Mouse (Mus musculus): ENCODE data around the gene Synpo2l. TPM values are rescaled to one million over a fixed set of nuclear protein-coding genes. Genes with fewer than 3 reads are reported as not detected.

Synpo2l gene
- polyA plus RNA-seq, 1 experiment from 2014 or later = 0.75 TPM

DNA sequence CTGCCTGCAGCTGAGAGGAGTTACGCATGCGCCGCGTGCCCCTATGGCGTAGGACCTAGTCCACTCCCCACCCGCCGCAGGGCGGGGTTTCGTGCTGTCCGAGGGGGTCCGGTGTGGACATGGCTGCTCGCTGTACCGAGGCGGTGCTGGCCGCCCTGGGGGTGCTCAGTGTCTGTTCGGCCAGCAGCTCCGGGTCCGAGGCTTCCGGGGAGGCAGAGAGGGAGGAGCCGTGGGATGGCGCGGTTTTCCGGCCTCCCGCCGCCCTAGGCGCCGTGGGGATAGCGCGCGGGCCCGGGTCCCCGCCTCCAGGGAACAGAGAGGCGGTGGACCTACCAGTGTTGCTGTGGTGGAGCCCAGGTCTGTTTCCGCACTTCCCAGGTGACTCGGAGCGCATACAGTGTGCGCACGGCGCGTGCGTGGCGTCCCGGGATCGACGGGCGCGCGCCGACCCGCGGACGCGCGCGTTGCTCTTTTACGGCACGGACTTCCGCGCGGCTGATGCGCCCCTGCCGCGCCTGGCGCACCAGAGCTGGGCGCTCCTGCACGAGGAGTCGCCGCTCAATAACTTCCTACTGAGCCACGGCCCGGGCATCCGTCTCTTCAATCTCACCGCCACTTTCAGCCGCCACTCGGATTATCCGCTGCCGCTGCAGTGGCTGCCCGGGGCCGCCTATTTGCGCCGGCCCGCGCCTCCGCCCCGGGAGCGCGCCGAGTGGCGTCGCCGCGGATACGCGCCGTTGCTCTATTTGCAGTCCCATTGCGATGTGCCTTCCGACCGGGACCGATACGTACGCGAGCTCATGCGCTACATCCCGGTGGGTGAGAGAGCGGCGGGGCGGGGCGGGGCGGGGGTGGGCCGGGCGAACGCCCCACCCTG is 27.0 kb upstream of the Synpo2l start, which contains the start of gene Fut11:
Fut11 (plus strand) TSS at position 85 of the 877 bp plus-strand sequence.
- no peaks in the 10 kb centered on the region for H3K9me3 ChIP-seq (ENCODE audit: low read depth, low read length)
- DNase-seq (peak; percentile 96), ATAC-seq (ENCODE audit: insufficient read depth) (peak; percentile 95)
- WGBS = under 1% methylated on average over 109 of the region's 111 CpGs
- peak within 1 kb of the TSS; percentile 97 for H3K27ac ChIP-seq (ENCODE audit: low read depth)
- peak within 1 kb of the TSS; percentile 76 for H3K4me2 ChIP-seq
- H3K9ac ChIP-seq = peak within 1 kb of the TSS; percentile 90
- H3K36me3 ChIP-seq (ENCODE audit: insufficient read depth) = peaks cover 59% of the 10 kb centered on the region
- TF ChIP-seq CTCF (IDR thresholded peaks at IDR 0.05; ENCODE audit: low read depth) = no peak
- peak within 1 kb of the TSS; percentile 83 for H3K4me3 ChIP-seq (ENCODE audit: low read depth, low read length)
- H3K4me1 ChIP-seq (ENCODE audit: insufficient read depth) = peaks cover 10% of the 10 kb centered on the region; the same call in 1 of the 2 replicates
- H3K27me3 ChIP-seq (ENCODE audit: insufficient read depth, low read length) = no peaks in the 10 kb centered on the region

DNA sequence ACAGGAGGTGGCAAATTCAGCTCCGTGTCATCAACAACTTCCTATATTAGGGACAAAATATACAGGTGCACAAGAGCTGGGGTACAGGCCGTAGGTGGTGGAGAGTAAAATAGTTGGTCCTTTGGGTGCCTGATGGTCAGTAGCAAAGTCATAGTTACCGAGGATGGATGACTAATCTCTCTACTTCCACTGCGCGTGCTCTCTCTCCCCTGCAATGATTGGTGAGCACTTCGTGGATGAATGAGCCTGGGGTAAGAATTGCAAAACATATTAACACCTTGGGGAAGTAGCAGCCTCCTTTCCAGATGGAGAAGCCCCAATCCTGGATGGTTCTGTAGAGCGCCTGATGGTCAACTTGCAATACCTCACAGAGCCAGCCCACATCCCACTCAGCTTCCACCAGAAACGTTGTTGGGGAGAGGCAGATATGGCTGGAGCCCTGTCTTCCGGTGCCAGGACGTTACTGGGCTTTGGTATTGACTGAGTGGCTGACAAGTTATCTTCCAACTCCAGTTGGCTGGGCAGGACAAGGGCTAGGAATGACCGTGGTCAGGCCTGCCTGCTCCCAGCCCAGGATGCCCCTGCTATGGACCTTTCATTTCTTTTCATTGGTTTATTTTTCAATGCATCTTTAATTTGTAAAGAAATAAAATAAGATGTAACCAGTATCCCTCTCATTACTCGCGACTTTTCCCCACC is 26.2 kb upstream of the Synpo2l start:
- no peaks in the 10 kb centered on the region for H3K27me3 ChIP-seq (ENCODE audit: insufficient read depth, low read length)
- TF ChIP-seq CTCF (IDR thresholded peaks at IDR 0.05; ENCODE audit: low read depth) = no peak
- WGBS = 43% methylated on average over 13 of the region's 13 CpGs
- no peaks in the 10 kb centered on the region for H3K9me3 ChIP-seq (ENCODE audit: low read depth, low read length)
- ATAC-seq (ENCODE audit: insufficient read depth) (peak; percentile 23), DNase-seq (no peak)
- peak overlapping the region; percentile 83 for H3K4me3 ChIP-seq (ENCODE audit: low read depth, low read length)
- peak overlapping the region; percentile 76 for H3K4me2 ChIP-seq
- peaks cover 66% of the 10 kb centered on the region for H3K36me3 ChIP-seq (ENCODE audit: insufficient read depth)
- peaks cover 10% of the 10 kb centered on the region; the same call in 1 of the 2 replicates for H3K4me1 ChIP-seq (ENCODE audit: insufficient read depth)
- peak overlapping the region; percentile 90 for H3K9ac ChIP-seq
- H3K27ac ChIP-seq (ENCODE audit: low read depth) = peak overlapping the region; percentile 97

DNA sequence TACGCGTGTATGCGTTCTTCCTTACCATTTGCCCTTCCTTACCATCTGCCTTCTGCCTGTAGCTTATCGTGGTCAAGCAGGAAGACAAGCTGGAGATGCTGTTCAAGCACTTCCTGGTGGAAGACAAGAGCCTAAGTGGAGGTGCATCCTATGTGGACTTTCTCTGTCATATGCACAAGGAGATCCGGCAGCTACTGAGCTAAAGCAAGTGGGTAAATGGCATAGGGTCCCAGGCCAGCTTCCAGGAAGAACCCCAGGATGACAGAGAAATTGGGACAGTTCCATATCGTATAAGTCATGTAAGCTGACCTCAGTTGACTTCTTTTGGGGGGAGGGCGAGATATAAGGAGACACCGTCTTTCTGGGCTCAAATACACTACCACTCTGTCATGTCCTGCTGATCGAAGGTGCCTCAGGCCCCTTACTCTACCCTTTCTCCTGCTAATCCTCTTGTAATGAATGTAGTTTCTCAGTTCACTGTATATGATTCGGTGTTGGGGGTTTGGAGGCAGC is 25.5 kb upstream of the Synpo2l start:
- DNase-seq = no peak
- ATAC-seq (ENCODE audit: insufficient read depth) = no peak
- no peak overlapping the region for H3K4me2 ChIP-seq
- H3K9ac ChIP-seq = no peak overlapping the region
- 85% methylated on average over 10 of the region's 10 CpGs for WGBS
- H3K27me3 ChIP-seq (ENCODE audit: insufficient read depth, low read length) = no peaks in the 10 kb centered on the region
- H3K4me3 ChIP-seq (ENCODE audit: low read depth, low read length) = no peak overlapping the region
- H3K4me1 ChIP-seq (ENCODE audit: insufficient read depth) = peaks cover 10% of the 10 kb centered on the region; the same call in 1 of the 2 replicates
- H3K36me3 ChIP-seq (ENCODE audit: insufficient read depth) = peaks cover 66% of the 10 kb centered on the region
- no peaks in the 10 kb centered on the region for H3K9me3 ChIP-seq (ENCODE audit: low read depth, low read length)
- TF ChIP-seq CTCF (IDR thresholded peaks at IDR 0.05; ENCODE audit: low read depth) = no peak
- no peak overlapping the region for H3K27ac ChIP-seq (ENCODE audit: low read depth)

DNA sequence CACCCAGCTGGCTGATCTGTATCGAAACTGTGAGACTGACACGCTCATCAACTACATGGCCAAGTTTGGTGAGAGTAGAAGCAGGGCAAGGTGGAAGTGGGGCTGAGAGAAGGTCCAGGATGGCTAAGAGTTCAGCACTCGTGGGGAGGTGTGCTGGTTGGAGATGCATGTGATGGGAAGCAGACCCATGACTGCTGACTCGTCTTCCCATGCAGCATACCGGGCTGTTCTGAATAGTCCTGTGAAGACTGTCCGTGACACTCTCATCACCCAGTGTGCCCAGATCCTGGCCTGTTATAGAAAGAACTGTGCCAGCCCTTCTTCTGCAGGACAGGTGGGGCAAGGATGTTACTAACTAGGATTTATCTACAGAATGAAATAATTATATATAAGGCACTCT is 23.6 kb upstream of the Synpo2l start:
- no peak for TF ChIP-seq CTCF (IDR thresholded peaks at IDR 0.05; ENCODE audit: low read depth)
- H3K9me3 ChIP-seq (ENCODE audit: low read depth, low read length) = no peaks in the 10 kb centered on the region
- H3K27me3 ChIP-seq (ENCODE audit: insufficient read depth, low read length) = no peaks in the 10 kb centered on the region
- no peak overlapping the region for H3K4me3 ChIP-seq (ENCODE audit: low read depth, low read length)
- DNase-seq (no peak), ATAC-seq (ENCODE audit: insufficient read depth) (no peak)
- H3K4me2 ChIP-seq = no peak overlapping the region
- H3K27ac ChIP-seq (ENCODE audit: low read depth) = no peak overlapping the region
- 88% methylated on average over 6 of the region's 6 CpGs for WGBS
- peaks cover 77% of the 10 kb centered on the region for H3K36me3 ChIP-seq (ENCODE audit: insufficient read depth)
- no peak overlapping the region for H3K9ac ChIP-seq
- H3K4me1 ChIP-seq (ENCODE audit: insufficient read depth) = peaks cover 8% of the 10 kb centered on the region; the same call in 1 of the 2 replicates

DNA sequence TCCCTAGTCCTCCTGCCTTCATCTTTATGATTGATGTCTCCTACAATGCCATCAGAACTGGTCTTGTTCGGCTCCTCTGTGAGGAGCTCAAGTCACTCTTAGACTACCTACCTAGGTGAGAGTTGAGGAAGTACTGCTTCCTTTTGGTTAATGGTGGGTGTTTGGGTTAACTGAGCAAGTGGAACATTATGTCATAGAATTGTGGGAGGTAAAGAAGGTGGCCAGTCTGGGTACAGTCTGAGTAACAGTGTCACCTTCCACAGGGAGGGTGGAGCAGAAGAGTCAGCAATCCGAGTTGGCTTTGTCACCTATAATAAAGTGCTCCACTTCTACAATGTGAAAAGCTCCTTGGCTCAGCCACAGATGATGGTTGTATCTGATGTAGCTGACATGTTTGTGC is 20.9 kb upstream of the Synpo2l start:
- no peak for TF ChIP-seq CTCF (IDR thresholded peaks at IDR 0.05; ENCODE audit: low read depth)
- H3K4me3 ChIP-seq (ENCODE audit: low read depth, low read length) = no peak overlapping the region
- H3K4me2 ChIP-seq = no peak overlapping the region
- no peak overlapping the region for H3K9ac ChIP-seq
- H3K36me3 ChIP-seq (ENCODE audit: insufficient read depth) = peaks cover 99% of the 10 kb centered on the region
- ATAC-seq (ENCODE audit: insufficient read depth) (no peak), DNase-seq (no peak)
- H3K27ac ChIP-seq (ENCODE audit: low read depth) = no peak overlapping the region
- H3K9me3 ChIP-seq (ENCODE audit: low read depth, low read length) = no peaks in the 10 kb centered on the region
- 81% methylated on average over 2 of the region's 2 CpGs for WGBS
- H3K4me1 ChIP-seq (ENCODE audit: insufficient read depth) = no peaks in the 10 kb centered on the region
- H3K27me3 ChIP-seq (ENCODE audit: insufficient read depth, low read length) = no peaks in the 10 kb centered on the region

DNA sequence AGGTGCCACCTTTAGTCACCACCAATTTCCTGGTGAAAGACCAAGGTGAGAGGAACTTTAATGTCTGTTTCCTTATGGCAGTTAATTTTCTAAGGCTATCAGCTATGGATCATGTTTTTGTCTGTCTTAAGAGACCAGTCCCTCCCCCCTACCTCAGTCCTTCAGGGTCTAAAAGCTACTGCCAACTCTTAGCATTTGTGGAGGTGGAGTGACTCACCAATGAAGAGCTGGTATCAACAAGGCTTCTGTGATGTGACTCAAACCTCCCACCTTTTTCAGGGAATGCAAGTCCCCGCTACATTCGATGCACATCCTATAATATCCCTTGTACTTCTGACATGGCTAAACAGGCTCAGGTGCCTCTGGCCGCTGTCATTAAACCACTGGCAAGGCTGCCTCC is 18.4 kb upstream of the Synpo2l start:
- no peak for ATAC-seq (ENCODE audit: insufficient read depth)
- 96% methylated on average over 3 of the region's 3 CpGs for WGBS
- H3K27ac ChIP-seq (ENCODE audit: low read depth) = no peak overlapping the region
- no peak overlapping the region for H3K9ac ChIP-seq
- no peaks in the 10 kb centered on the region for H3K4me1 ChIP-seq (ENCODE audit: insufficient read depth)
- no peak overlapping the region for H3K4me3 ChIP-seq (ENCODE audit: low read depth, low read length)
- H3K4me2 ChIP-seq = no peak overlapping the region
- H3K36me3 ChIP-seq (ENCODE audit: insufficient read depth) = peaks cover 99% of the 10 kb centered on the region
- no peaks in the 10 kb centered on the region for H3K9me3 ChIP-seq (ENCODE audit: low read depth, low read length)
- TF ChIP-seq CTCF (IDR thresholded peaks at IDR 0.05; ENCODE audit: low read depth) = no peak
- no peaks in the 10 kb centered on the region for H3K27me3 ChIP-seq (ENCODE audit: insufficient read depth, low read length)
- no peak for DNase-seq

DNA sequence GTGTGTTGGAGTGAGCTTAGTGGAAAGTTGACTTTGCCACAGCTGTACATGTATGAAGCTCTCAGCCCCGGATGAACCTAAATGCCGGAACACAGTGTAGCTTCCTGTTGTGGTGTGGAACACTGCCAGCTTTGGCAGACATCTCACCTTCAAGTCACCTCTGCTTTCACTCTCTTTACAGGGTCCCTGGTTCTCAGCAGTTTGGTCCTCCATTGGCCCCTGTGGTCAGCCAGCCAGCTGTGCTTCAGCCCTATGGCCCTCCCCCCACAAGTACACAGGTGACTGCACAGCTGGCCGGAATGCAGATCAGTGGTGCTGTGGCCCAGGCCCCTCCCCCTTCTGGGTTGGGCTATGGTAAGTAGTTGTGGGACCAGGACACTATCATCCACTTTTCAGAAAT is 14.3 kb upstream of the Synpo2l start:
- ATAC-seq (ENCODE audit: insufficient read depth) = peak; percentile 52; the same call in 1 of the 2 replicates
- WGBS = 75% methylated on average over 3 of the region's 3 CpGs
- Histone ChIP-seq H3K27ac (ENCODE audit: low read depth) (no peak overlapping the region), H3K9me3 (ENCODE audit: low read depth, low read length) (no peaks in the 10 kb centered on the region), H3K27me3 (ENCODE audit: insufficient read depth, low read length) (no peaks in the 10 kb centered on the region), H3K4me1 (ENCODE audit: insufficient read depth) (no peaks in the 10 kb centered on the region), H3K4me3 (ENCODE audit: low read depth, low read length) (no peak overlapping the region), H3K36me3 (ENCODE audit: insufficient read depth) (peaks cover 100% of the 10 kb centered on the region), H3K4me2 (no peak overlapping the region), H3K9ac (no peak overlapping the region)
- DNase-seq = no peak
- no peak for TF ChIP-seq CTCF (IDR thresholded peaks at IDR 0.05; ENCODE audit: low read depth)
